Mouse (Mus musculus) heart, postnatal 25 days (tissue): ENCODE results near the gene Cd9. TPM values are rescaled to one million over a fixed set of nuclear protein-coding genes. Genes with fewer than 3 reads are reported as not detected.

Experiments used
- DNase-seq: peaks from one replicate; pipeline ENCODE4 v3.0.0; 2022; ENCODE audit warnings: low spot score
- intact Hi-C: fragments of 180-260 bp; cut with DNase I; formaldehyde crosslinking; loops from one replicate; pipeline ENCODE4 v1.15.1; 2025
- total RNA-seq, 2 experiments: library from RNA; stranded (reverse); gene quantifications; 2 replicates each; pipeline ENCODE4 v1.2.3; 2021

The Cd9 gene
- total RNA-seq, result 10 to 100 TPM; 57.5 to 63.4 TPM

- no peak for DNase-seq
- intact Hi-C loops, result loop anchor here (1.0 kb wide), 1 partner anchor 67 kb away; no protein-coding TSS in a partner anchor
Measured at GRCm38 (mm10) chr6:125494092-125494871, at the start of gene Cd9. Gene Cd9 (minus strand): TSS chr6:125494791.

GRCm38 (mm10) chr6:125541296-125541695 lies 46.7 kb upstream of the Cd9 start:
- DNase-seq, result no peak
- intact Hi-C loops, result no loop called here

GRCm38 (mm10) chr6:125540826-125541225 lies 46.2 kb upstream of the Cd9 start:
- no peak for DNase-seq
- intact Hi-C loops, result no loop called here

- intact Hi-C loops, result no loop called here
- DNase-seq, result no peak
Measured at GRCm38 (mm10) chr6:125540199-125540598, 45.6 kb upstream of the Cd9 start.

GRCm38 (mm10) chr6:125539423-125539822 lies 44.8 kb upstream of the Cd9 start:
- DNase-seq, result no peak
- intact Hi-C loops, result no loop called here

- intact Hi-C loops, result no loop called here
Measured at GRCm38 (mm10) chr6:125538469-125538868, 43.9 kb upstream of the Cd9 start.

GRCm38 (mm10) chr6:125534990-125535389 lies 40.4 kb upstream of the Cd9 start:
- no peak for DNase-seq
- intact Hi-C loops, result no loop called here

More at GRCm38 (mm10) chr6:125538469-125538868, 43.9 kb upstream of the Cd9 start:
- DNase-seq, result no peak

- DNase-seq, result no peak
- intact Hi-C loops, result no loop called here
Measured at GRCm38 (mm10) chr6:125533104-125533650, 38.6 kb upstream of the Cd9 start.

- peak; percentile 62 for DNase-seq
- intact Hi-C loops, result loop anchor here (2.0 kb wide), 1 partner anchor 71 kb away; no protein-coding TSS in a partner anchor
Measured at GRCm38 (mm10) chr6:125529479-125529878, 34.9 kb upstream of the Cd9 start.

- no peak for DNase-seq
- intact Hi-C loops, result loop anchor here (2.0 kb wide), 1 partner anchor 72 kb away; no protein-coding TSS in a partner anchor
Measured at GRCm38 (mm10) chr6:125528614-125529200, 34.1 kb upstream of the Cd9 start.

- no peak for DNase-seq
- intact Hi-C loops, result no loop called here
Measured at GRCm38 (mm10) chr6:125526066-125526465, 31.5 kb upstream of the Cd9 start.

GRCm38 (mm10) chr6:125524027-125524426 lies 29.4 kb upstream of the Cd9 start:
- DNase-seq, result no peak
- intact Hi-C loops, result no loop called here

GRCm38 (mm10) chr6:125521558-125522193 lies 27.1 kb upstream of the Cd9 start:
- intact Hi-C loops, result no loop called here
- DNase-seq, result no peak

GRCm38 (mm10) chr6:125515503-125516315 lies 21.1 kb upstream of the Cd9 start:
- DNase-seq, result peak; percentile 58
- intact Hi-C loops, result no loop called here

GRCm38 (mm10) chr6:125512950-125513596 lies 18.5 kb upstream of the Cd9 start:
- DNase-seq, result no peak
- intact Hi-C loops, result no loop called here

- DNase-seq, result no peak
Measured at GRCm38 (mm10) chr6:125511196-125511595, 16.6 kb upstream of the Cd9 start.

GRCm38 (mm10) chr6:125510645-125511044 lies 16.1 kb upstream of the Cd9 start:
- intact Hi-C loops, result no loop called here
- DNase-seq, result no peak

More at GRCm38 (mm10) chr6:125511196-125511595, 16.6 kb upstream of the Cd9 start:
- intact Hi-C loops, result no loop called here

- no peak for DNase-seq
- intact Hi-C loops, result no loop called here
Measured at GRCm38 (mm10) chr6:125509783-125510182, 15.2 kb upstream of the Cd9 start.

GRCm38 (mm10) chr6:125506427-125506826 lies 11.8 kb upstream of the Cd9 start:
- no peak for DNase-seq
- intact Hi-C loops, result no loop called here
